Mouse (Mus musculus) cerebellum, adult 2 months (tissue): Measurements from ENCODE around the gene Rhox3a2. TPM values are rescaled to one million over a fixed set of nuclear protein-coding genes. Genes with fewer than 3 reads are reported as not detected.
"Not testable (repeated sequence)": the region's sequence is repeated elsewhere in the genome, so short reads cannot be mapped to it uniquely, and the experiment has no call there.

Source experiments
- DNase-seq, 2 experiments: peaks; one replicate each; pipeline ENCODE4 v3.0.0; 2021
- H3K27ac ChIP-seq: fragments of 200-500 bp; 2 replicates; pipeline ENCODE4 v1.5.1; 2012; ENCODE audit warnings: low read length, control low read depth, inconsistent platforms; ENCODE audit not compliant: insufficient read depth
- H3K27me3 ChIP-seq: fragments of 200-500 bp; 2 replicates; pipeline ENCODE4 v1.6.1; 2012; ENCODE audit warnings: inconsistent platforms, mild to moderate bottlenecking, low read length, moderate library complexity; ENCODE audit not compliant: control insufficient read depth, insufficient read depth
- H3K4me1 ChIP-seq: fragments of 200-500 bp; 2 replicates; pipeline ENCODE4 v1.6.1; 2011; ENCODE audit warnings: low read length; ENCODE audit not compliant: control insufficient read depth, insufficient read depth
- H3K4me3 ChIP-seq: fragments of 200-500 bp; replicated peaks from 2 replicates; pipeline ENCODE3; 2011; ENCODE audit warnings: mild to moderate bottlenecking, low read depth, low read length, control low read depth; ENCODE audit not compliant: insufficient read depth
- WGBS: fragments of 180-500 bp; shearing (Covaris S2); methylation state at CpG from one replicate; pipeline ENCODE4 v1.1.7; 2018; 5-methylcytosine and 5-hydroxymethylcytosine counted together
- polyA plus RNA-seq: library from polyadenylated mRNA; depleted of rRNA; stranded (reverse); fragments of >200 nt; gene quantifications from 2 replicates; pipeline ENCODE4 v1.2.3, GENCODE M21; 2012; rRNA removed

Gene Rhox3a2
- polyA plus RNA-seq, result not detected in 2 replicates

- no CpG with 5 or more reads among the region's 1 CpGs for WGBS
- not testable (repeated sequence) for DNase-seq, H3K27me3 ChIP-seq, H3K4me1 ChIP-seq, H3K4me3 ChIP-seq, H3K27ac ChIP-seq
Observed at GRCm38 (mm10) chrX:37379728-37380127, at the start of gene Rhox3a2. Gene Rhox3a2, plus strand, starts transcription at chrX:37380028.

GRCm38 (mm10) chrX:37390548-37390947 is 10.7 kb downstream of the Rhox3a2 start, which contains the start of gene Rhox4a2:
Gene Rhox4a2, plus strand, starts transcription at chrX:37390848.
- WGBS, result 93% methylated on average over 9 of the region's 16 CpGs

DNA sequence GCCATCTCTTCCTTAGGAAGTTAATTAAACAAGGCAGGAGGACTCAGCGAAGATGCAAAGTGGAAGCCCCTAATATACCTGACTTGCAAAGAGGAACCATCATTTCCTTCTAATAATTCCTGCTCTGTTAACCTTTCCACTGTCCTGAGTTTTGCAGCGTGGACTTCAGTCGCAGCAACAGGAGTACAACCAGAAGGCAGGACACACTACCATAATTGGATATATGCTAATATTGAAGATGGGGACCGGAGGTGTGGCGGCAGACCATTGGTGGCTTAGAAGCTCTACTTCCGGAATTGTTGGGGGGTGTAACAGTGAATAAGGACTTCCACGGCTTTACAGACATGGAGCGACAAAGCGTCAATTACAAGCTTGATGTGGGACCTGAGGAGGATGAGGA is 31.9 kb downstream of the Rhox3a2 start, which contains the start of gene Rhox2b:
Gene Rhox2b, plus strand, starts transcription at position 301 of the 400 bp plus-strand sequence.
- DNase-seq, H3K27ac ChIP-seq: not testable (repeated sequence)
- no CpG with 5 or more reads among the region's 9 CpGs for WGBS

More at GRCm38 (mm10) chrX:37390548-37390947, 10.7 kb downstream of the Rhox3a2 start, which contains the start of gene Rhox4a2:
- H3K27me3 ChIP-seq, H3K27ac ChIP-seq, H3K4me1 ChIP-seq, H3K4me3 ChIP-seq, DNase-seq: not testable (repeated sequence)

GRCm38 (mm10) chrX:37432194-37432593 is 52.4 kb downstream of the Rhox3a2 start, which contains the start of gene Rhox4b:
Gene Rhox4b, plus strand, starts transcription at chrX:37432494.
- H3K4me3 ChIP-seq, H3K27me3 ChIP-seq: not testable (repeated sequence)
- 91% methylated on average over 14 of the region's 15 CpGs for WGBS

More for the DNA sequence above, 31.9 kb downstream of the Rhox3a2 start, which contains the start of gene Rhox2b:
- not testable (repeated sequence) for H3K27me3 ChIP-seq, H3K4me3 ChIP-seq, H3K4me1 ChIP-seq

More at GRCm38 (mm10) chrX:37432194-37432593, 52.4 kb downstream of the Rhox3a2 start, which contains the start of gene Rhox4b:
- not testable (repeated sequence) for H3K27ac ChIP-seq, DNase-seq, H3K4me1 ChIP-seq

Other genes starting within 250 kb of the Rhox3a2 start
- 0.05 and 0.22 TPM in 2 replicates for gene Akap14, start 211.2 kb upstream of the Rhox3a2 start, polyA plus RNA-seq
- gene Ndufa1, start 188.9 kb upstream of the Rhox3a2 start, polyA plus RNA-seq, result 567 TPM in 2 replicates
- 8.3 and 9.5 TPM in 2 replicates for gene Rnf113a1, start 188.8 kb upstream of the Rhox3a2 start, polyA plus RNA-seq
- not detected in 2 replicates for gene Gm9, start 169.0 kb upstream of the Rhox3a2 start, polyA plus RNA-seq
- not detected in 2 replicates for gene Rhox1, start 157.8 kb upstream of the Rhox3a2 start, polyA plus RNA-seq
- gene Rhox2a, start 135.1 kb upstream of the Rhox3a2 start, polyA plus RNA-seq, result not detected in 2 replicates
- not detected in 2 replicates for gene Rhox3a, start 130.1 kb upstream of the Rhox3a2 start, polyA plus RNA-seq
- gene Rhox4a, start 114.7 kb upstream of the Rhox3a2 start, polyA plus RNA-seq, result not detected in 2 replicates
- gene Rhox4a2, start 10.8 kb downstream of the Rhox3a2 start, polyA plus RNA-seq, result not detected in 2 replicates
- not detected in 2 replicates for gene Rhox2b, start 32.0 kb downstream of the Rhox3a2 start, polyA plus RNA-seq
- gene Rhox4b, start 52.5 kb downstream of the Rhox3a2 start, polyA plus RNA-seq, result not detected in 2 replicates
- not detected in 2 replicates for gene Rhox2c, start 73.7 kb downstream of the Rhox3a2 start, polyA plus RNA-seq
- gene Rhox3c, start 78.6 kb downstream of the Rhox3a2 start, polyA plus RNA-seq, result not detected in 2 replicates
- not detected in 2 replicates for gene Rhox4c, start 100.3 kb downstream of the Rhox3a2 start, polyA plus RNA-seq
- gene Rhox2d, start 113.4 kb downstream of the Rhox3a2 start, polyA plus RNA-seq, result not detected in 2 replicates
- not detected in 2 replicates for gene Rhox4d, start 134.3 kb downstream of the Rhox3a2 start, polyA plus RNA-seq
- gene Rhox2e, start 150.4 kb downstream of the Rhox3a2 start, polyA plus RNA-seq, result not detected in 2 replicates
- gene Rhox3e, start 162.0 kb downstream of the Rhox3a2 start, polyA plus RNA-seq, result not detected in 2 replicates
- not detected in 2 replicates for gene Rhox4e, start 177.4 kb downstream of the Rhox3a2 start, polyA plus RNA-seq
- gene Rhox2f, start 191.4 kb downstream of the Rhox3a2 start, polyA plus RNA-seq, result not detected in 2 replicates
- not detected in 2 replicates for gene Rhox3f, start 201.0 kb downstream of the Rhox3a2 start, polyA plus RNA-seq
- not detected in 2 replicates for gene Rhox4f, start 227.7 kb downstream of the Rhox3a2 start, polyA plus RNA-seq
- not detected in 2 replicates for gene Rhox3g, start 248.6 kb downstream of the Rhox3a2 start, polyA plus RNA-seq